Mouse (Mus musculus) urinary bladder, adult 2 months (tissue): ENCODE measurements around the gene Slc37a1. TPM values are rescaled to one million over a fixed set of nuclear protein-coding genes. Genes with fewer than 3 reads are reported as not detected.

Experiments used
- DNase-seq: peaks from one replicate; pipeline ENCODE4 v3.0.0; 2022; ENCODE audit warnings: low spot score
- polyA plus RNA-seq: library from polyadenylated mRNA; depleted of rRNA; stranded (reverse); fragments of >200 nt; gene quantifications from 2 replicates; pipeline ENCODE4 v1.2.3, GENCODE M21; 2012; rRNA removed

The Slc37a1 gene
- polyA plus RNA-seq, 1 experiment = 11.7 TPM

DNA sequence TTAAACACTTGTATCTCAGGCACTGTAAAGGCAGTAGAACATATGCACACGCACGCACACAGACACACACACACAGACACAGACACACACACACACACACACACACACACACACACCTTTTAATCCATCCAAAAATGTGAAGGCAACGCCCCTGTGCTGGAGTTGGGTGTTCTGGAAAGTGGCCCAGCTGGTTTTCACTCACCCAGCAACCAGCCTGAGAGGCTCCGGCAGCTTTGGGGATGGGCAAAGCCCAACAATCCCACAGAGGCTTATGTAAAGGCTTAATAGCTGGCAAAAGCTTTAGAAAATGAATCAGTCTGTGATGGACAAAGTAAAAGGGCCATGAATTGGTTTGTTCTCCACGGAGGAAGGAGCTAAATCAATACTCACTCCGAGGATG is 113.7 kb downstream of the Slc37a1 start:
- DNase-seq = no peak

Other genes starting within 250 kb of the Slc37a1 start
- gene Abcg1, start 229.1 kb upstream of the Slc37a1 start, polyA plus RNA-seq = 7.4 and 9.9 TPM in 2 replicates
- gene Tff3, start 157.1 kb upstream of the Slc37a1 start, polyA plus RNA-seq = not detected in 2 replicates
- gene Tff2, start 142.5 kb upstream of the Slc37a1 start, polyA plus RNA-seq = 0.17 TPM in 1 of 2 replicates, not detected in the other
- not detected in 2 replicates for gene Tff1, start 121.5 kb upstream of the Slc37a1 start, polyA plus RNA-seq
- 0.03 and 0.08 TPM in 2 replicates for gene Tmprss3, start 87.8 kb upstream of the Slc37a1 start, polyA plus RNA-seq
- 0.36 and 0.53 TPM in 2 replicates for gene Ubash3a, start 78.9 kb upstream of the Slc37a1 start, polyA plus RNA-seq
- 1.2 and 2.2 TPM in 2 replicates for gene Rsph1, start 9.4 kb upstream of the Slc37a1 start, polyA plus RNA-seq
- 33.1 and 35.0 TPM in 2 replicates for gene Pde9a, start 99.4 kb downstream of the Slc37a1 start, polyA plus RNA-seq
- gene Wdr4, start 233.2 kb downstream of the Slc37a1 start, polyA plus RNA-seq = 20.5 and 26.7 TPM in 2 replicates
- gene Ndufv3, start 233.3 kb downstream of the Slc37a1 start, polyA plus RNA-seq = 219 and 221 TPM in 2 replicates